Mouse (Mus musculus) spleen, postnatal 10 days (tissue): ENCODE measurements around the gene Nfkbil1.

Source experiments
- DNase-seq, 2 experiments: peaks; one replicate each; pipeline ENCODE4 v3.0.0; 2021 to 2022; ENCODE audit warnings: low spot score in 2 of 2

Nfkbil1 gene

DNA sequence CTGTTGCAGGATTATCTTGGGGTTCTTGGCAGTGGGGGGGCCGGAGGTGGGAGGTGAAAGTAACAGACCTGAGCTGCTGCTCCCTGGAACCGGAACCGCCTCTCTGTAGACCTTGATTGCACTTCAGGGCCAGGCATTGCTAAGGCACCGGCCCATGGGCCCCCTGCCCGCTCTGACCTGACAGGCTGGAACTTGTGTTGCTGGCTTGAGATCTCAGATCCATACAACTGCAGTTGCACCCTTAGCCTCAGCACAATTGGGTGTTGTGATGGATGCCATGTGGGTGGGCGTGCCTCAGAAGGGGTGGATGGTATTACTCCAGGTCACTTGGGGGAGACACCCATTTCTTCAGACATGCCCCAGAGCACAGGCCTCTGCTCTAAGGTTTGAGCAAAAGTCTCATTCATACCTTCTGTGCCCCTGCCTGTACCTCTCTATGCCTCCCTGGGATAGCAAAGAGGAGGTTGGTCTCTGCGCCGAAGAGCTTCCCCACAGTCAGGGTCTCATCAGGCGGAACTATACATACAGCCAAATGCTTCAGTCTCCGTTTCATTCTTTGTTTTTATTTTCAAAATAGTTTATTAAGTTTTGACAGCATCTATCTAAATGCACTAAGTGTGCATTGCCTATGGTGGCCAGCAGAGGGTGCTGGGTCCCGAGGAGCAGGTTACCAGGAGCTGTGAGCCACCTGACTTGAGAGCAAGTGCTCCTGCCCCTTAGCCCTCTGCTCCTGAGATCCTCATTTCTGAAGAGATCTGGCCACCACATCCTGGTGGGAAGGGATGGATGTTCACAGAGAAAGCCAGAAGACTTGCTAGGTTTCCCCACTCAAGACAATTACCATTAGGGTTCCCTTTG lies 18.9 kb upstream of the Nfkbil1 start:
- peak; percentile 71 to 87 for DNase-seq

DNA sequence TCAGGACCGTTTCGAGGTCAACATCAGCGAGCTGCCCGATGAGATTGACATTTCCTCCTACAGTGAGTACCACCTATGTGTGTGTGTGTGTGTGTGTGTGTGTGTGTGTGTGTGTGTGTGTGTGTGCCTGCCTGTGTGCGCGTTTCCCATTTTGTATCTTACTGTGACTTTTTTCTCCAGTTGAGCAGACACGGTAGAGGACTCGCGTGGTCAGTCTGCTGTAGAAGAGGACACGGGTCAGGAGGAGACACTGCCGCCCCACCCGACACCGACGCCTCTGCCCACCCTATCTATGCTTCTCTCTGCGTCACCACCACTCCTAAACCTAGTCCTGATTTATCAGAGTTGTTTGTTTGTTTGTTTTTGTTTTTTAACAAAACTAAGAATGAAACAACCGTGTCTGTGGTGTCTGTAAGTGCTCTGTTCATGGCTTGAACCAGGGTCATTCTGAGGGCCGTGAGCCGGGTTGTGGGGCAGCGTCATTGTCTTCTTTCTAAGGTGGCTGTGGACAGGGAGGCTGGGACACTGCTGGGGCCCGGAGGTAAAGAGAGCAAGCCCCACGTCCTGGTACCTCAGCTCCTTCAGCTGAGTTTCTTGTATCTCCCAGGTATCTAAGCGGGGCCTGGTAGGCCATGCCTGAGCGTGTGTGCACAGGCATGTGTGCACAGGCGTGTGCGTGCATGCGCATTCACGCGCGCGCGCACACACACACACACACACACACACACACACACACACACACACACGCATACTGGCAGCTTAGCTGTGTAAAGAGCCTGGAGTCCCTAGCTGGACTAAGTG lies 17.9 kb upstream of the Nfkbil1 start:
- DNase-seq: no peak

DNA sequence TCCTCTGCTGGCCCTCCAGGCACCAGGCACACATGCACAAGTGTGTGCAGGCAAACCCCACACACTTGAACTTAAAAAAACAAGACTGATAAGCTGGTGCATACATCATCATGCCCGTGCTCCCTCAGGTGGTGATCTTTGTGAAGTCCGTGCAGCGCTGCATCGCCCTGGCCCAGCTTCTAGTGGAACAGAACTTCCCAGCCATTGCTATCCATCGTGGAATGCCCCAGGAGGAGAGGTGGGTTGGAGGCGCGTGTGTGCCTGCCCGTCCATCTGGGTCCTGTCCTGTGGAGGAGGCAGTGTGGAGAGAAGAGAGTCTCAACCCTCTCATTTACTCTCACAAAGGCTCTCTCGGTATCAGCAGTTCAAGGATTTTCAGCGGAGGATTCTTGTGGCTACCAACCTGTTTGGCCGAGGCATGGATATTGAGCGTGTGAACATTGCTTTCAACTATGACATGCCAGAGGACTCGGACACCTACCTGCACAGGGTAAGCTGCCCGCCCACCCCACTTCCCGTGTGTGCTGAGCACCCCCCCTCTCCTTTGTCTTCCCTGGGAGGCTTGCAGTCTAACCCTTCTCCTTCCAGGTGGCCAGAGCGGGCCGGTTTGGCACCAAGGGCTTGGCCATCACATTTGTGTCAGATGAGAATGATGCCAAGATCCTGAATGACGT lies 17.2 kb upstream of the Nfkbil1 start:
- no peak for DNase-seq

DNA sequence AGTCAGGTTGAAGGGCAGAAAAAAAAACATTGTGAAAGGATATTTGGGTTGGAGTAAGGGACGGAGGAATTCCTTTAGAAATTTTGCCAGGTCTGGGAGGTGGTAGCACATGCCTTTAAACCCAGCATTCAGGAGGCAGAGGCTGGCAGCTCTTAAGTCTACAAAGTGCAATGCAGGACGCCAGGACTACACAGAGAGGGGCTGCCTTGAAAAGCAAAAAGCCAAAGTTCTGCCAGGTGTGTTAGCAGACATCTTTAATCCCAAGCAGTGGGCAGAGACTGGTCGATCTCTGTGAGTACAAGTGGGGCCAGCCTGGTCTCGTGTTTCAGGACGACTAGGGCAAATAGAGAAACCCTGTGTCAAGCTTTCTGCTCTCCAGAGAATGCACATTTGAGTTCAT lies 16.4 kb upstream of the Nfkbil1 start:
- no peak for DNase-seq

DNA sequence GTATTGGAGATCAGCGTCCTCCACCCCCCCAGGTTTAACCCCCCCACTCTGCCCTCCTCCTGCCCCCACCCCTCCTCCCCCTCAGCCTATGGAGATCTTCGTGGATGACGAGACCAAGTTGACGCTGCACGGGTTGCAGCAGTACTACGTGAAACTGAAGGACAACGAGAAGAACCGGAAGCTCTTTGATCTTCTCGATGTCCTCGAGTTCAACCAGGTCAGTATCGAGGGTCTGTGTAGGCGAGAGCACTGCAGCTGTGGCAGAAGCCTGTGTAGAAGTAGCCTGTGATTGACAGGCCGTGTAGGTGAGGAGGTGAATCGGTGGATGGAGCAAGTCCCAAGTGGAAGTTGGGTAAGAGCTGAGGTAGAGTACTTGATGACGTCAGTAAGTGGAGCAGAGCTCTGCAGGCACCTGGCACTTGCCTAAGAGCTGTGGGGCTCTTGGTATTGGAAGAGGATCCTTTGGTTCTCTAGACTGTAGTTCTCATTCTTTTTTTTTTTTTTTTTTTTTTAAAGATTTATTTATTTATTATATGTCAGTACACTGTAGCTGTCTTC lies 15.6 kb upstream of the Nfkbil1 start:
- DNase-seq: no peak

GRCm38 (mm10) chr17:35250348-35251120 lies 14.9 kb upstream of the Nfkbil1 start:
- DNase-seq: no peak

- DNase-seq: no peak
These were observed 14.0 kb upstream of the Nfkbil1 start for GRCm38 (mm10) chr17:35249451-35250197.

DNA sequence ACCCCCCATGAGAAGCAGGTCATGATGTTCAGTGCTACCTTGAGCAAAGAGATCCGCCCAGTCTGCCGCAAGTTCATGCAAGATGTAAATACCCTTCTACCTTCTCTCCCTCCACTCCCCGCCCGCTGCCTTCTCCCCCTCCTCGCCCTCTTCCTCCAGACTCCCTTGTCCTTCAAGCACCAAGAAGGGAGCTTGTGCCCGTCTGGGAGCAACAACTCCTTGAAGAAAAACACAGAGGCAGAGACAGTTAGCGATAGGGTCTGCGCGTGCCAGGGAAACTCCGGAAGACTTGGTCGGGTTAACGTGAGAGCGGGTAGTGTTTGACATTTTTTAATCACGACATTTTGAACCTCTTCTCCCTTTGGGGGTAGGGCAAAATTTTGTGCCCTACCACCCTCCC lies 13.4 kb upstream of the Nfkbil1 start:
- DNase-seq: no peak

DNA sequence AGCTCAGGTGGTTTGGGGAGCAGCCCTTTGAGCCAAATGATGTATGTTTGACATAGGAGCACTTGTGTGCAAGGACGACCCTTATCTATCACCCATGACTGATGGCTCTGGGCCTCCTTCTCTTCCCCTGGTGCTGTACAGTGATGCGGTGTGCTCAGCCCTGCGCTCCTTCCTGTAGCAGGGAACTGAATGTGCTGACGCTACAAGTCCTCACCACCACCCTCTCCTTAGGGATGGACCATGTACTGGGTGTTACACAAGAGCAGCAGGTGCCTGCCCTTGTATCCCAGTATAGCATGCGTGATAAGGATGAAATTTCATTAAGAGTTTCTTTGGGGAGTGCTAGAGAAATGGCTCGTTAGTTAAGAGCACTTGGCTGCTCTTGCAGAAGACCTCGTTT lies 11.6 kb upstream of the Nfkbil1 start:
- no peak for DNase-seq

DNA sequence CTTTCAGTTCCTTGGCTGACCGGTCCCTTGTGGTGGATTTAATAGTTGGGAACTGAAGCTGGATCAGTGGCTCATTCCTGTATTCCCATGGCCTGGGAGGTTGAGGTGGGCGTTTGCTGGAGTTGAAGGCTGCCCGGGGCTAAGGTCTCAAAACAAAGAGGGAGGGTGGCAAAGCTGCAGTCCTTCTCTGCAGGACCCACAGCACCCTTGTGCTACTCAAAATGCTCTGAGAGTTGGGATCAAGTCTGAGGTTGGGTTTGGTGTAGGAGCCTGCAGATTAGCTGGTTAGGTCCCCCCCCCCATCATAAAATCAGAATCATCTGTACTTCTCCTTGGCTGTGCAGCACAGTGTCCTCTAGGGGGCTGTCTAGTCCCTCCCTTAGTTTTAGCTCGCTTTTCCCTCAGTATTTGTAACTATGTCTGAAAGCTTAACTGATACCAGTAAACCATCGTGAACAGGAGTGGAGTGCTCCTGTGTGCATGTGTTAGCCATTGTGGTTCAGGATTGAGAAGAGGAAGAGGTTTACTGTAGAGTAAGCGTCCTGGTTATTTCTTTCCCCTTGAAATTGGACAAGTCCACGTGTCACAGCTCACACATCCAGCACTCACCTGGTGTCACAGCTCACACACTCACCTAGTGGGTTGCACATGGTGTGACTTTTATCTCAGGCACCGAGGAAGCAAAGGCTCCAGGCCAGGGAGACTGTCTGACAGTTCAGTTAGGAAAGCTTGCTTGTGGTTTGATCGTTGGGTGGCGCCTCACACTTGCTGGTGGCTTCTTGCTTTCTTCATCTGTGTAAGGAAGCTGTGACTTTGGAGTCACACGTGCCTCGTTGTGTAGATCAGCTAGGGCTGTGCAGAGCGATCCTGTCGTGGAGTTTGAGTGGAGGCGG lies 10.4 kb upstream of the Nfkbil1 start:
- DNase-seq: no peak

GRCm38 (mm10) chr17:35244999-35245398 lies 9.4 kb upstream of the Nfkbil1 start:
- no peak for DNase-seq

GRCm38 (mm10) chr17:35243086-35243485 lies 7.5 kb upstream of the Nfkbil1 start:
- DNase-seq: peak; percentile 42 to 56

GRCm38 (mm10) chr17:35242015-35242941 lies 6.7 kb upstream of the Nfkbil1 start:
- DNase-seq: peak; percentile 65 to 70

GRCm38 (mm10) chr17:35241305-35242014 lies 5.9 kb upstream of the Nfkbil1 start, which contains the start of gene Ddx39b:
Ddx39b (plus strand) TSS chr17:35241746.
- DNase-seq: peak; percentile 92 to 95

- DNase-seq: no peak
These were observed 5.1 kb upstream of the Nfkbil1 start for GRCm38 (mm10) chr17:35240384-35241304.

DNA sequence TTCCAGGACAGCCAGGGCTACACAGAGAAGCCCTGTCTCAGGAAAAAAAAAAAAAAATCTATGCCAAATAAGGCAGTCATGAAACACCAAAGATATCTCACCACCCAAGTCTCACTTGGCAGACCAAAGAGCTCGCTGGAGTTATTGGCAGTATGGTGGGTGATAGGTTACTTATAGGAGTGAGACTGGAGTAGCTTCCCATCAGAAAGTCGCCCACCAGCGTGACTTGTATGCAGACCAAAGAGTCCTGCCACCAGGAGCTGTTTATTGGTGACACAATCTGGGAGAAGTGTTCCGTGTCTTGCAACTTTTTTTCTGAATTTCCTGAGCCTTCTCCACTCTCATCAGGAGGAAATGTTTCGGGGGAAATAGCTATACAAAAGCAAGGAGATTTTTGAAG lies 4.1 kb upstream of the Nfkbil1 start:
- no peak for DNase-seq

DNA sequence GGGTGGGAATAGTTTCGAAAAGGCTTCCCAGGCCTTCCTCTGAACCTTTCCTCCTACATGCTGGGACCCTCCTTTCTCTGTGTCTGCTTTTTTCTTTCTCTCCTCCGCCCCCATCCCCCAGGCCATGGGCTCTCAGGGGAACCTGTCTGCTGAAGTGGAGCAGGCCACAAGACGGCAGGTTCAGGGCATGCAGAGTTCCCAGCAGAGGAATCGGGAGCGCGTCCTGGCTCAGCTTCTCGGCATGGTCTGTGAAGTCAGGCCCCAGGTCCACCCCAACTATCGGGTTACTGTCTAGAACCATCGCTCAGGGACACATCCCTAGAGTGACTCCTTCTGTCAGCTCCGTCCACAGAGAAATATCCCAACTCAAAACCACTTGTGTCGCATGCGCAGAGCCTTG lies 1.9 kb upstream of the Nfkbil1 start:
- DNase-seq: no peak
